Mouse (Mus musculus) CH12.LX (cell line): Measurements from ENCODE around the gene Actrt2. TPM values are rescaled to one million over a fixed set of nuclear protein-coding genes. Genes with fewer than 3 reads are reported as not detected.

Source experiments
- DNase-seq: peaks from one replicate; pipeline ENCODE4 v3.0.0-alpha.2; 2013; ENCODE audit errors: extremely low read depth
- H3K27ac ChIP-seq: 2 replicates; pipeline ENCODE4 v1.5.1; 2012; ENCODE audit warnings: low read depth, mild to moderate bottlenecking, control low read depth, moderate library complexity; ENCODE audit not compliant: insufficient read depth
- H3K27me3 ChIP-seq: replicated peaks from 2 replicates; pipeline ENCODE3; 2012; ENCODE audit warnings: inconsistent platforms
- H3K36me3 ChIP-seq, 2 experiments: replicated peaks in 1 of 2; 2 replicates each; pipeline versions ENCODE3 to v1.6.1; 2012; ENCODE audit warnings: inconsistent platforms in 1 of 2, low read length in 1 of 2, mild to moderate bottlenecking in 1 of 2, mixed read lengths in 1 of 2, moderate library complexity in 1 of 2; ENCODE audit not compliant: control insufficient read depth in 1 of 2, insufficient read depth in 1 of 2
- H3K4me1 ChIP-seq, 2 experiments: 2 replicates each; pipeline ENCODE4 v1.6.1; 2012; ENCODE audit warnings: inconsistent platforms in 1 of 2, moderate library complexity in 1 of 2; ENCODE audit not compliant: insufficient read depth in 2 of 2, control insufficient read depth in 1 of 2
- H3K4me2 ChIP-seq: 2 replicates; pipeline ENCODE4 v1.6.1; 2012; ENCODE audit warnings: low read depth, mild to moderate bottlenecking, control low read depth; ENCODE audit not compliant: poor library complexity, insufficient read depth, severe bottlenecking
- H3K4me3 ChIP-seq, 3 experiments: fragments of 150-350 bp in 1 of 3; sonication (generic) in 1 of 3; replicated peaks in 1 of 3; 2 replicates each; pipeline versions ENCODE3 to v1.5.1; 2011 to 2012; ENCODE audit warnings: low read depth in 2 of 3, low read length in 2 of 3, mild to moderate bottlenecking in 2 of 3, moderate library complexity in 2 of 3, control low read depth in 1 of 3, improper control_type of control experiment in 1 of 3, inconsistent platforms in 1 of 3, mixed read lengths in 1 of 3; ENCODE audit not compliant: poor library complexity in 1 of 3
- H3K79me2 ChIP-seq: replicated peaks from 2 replicates; pipeline ENCODE4 v1.6.1; 2012; ENCODE audit warnings: mild to moderate bottlenecking, moderate library complexity; ENCODE audit not compliant: control insufficient read depth, poor library complexity, insufficient read depth, severe bottlenecking; ENCODE audit errors: extremely low read depth
- H3K9ac ChIP-seq: 2 replicates; pipeline ENCODE4 v1.6.1; 2012; ENCODE audit warnings: low read depth, mild to moderate bottlenecking, control low read depth, moderate library complexity; ENCODE audit not compliant: insufficient read depth
- H3K9me3 ChIP-seq: replicated peaks from 2 replicates; pipeline ENCODE3; 2012; ENCODE audit warnings: low read length, inconsistent platforms, mixed read lengths
- CHD1 ChIP-seq: IDR thresholded peaks from 2 replicates; pipeline ENCODE4 v1.6.1; 2012; ENCODE audit warnings: low read depth, low read length, improper control_type of control experiment, inconsistent platforms
- GABPA ChIP-seq: IDR thresholded peaks from 2 replicates; pipeline ENCODE4 v1.6.1; 2012; ENCODE audit warnings: low read depth, low read length, improper control_type of control experiment, inconsistent platforms; ENCODE audit not compliant: insufficient replicate concordance
- HCFC1 ChIP-seq: IDR thresholded peaks from 2 replicates; pipeline ENCODE4 v1.6.1; 2012; ENCODE audit warnings: low read depth, mild to moderate bottlenecking, inconsistent platforms, low read length, improper control_type of control experiment
- IRF4 ChIP-seq: IDR thresholded peaks from 2 replicates; pipeline ENCODE4 v1.6.1; 2014; ENCODE audit warnings: low read depth, mild to moderate bottlenecking, inconsistent platforms, low read length, improper control_type of control experiment
- JUND ChIP-seq: conservative IDR thresholded peaks from 2 replicates; pipeline ENCODE4 v1.6.1; 2011; ENCODE audit warnings: low read depth, low read length, improper control_type of control experiment
- KAT2A ChIP-seq: IDR thresholded peaks from 2 replicates; pipeline ENCODE4 v1.6.1; 2012; ENCODE audit warnings: low read length, improper control_type of control experiment, inconsistent platforms; ENCODE audit not compliant: insufficient replicate concordance
- MAFK ChIP-seq: IDR thresholded peaks from 2 replicates; pipeline ENCODE4 v1.6.1; 2011; ENCODE audit warnings: low read length, improper control_type of control experiment; ENCODE audit not compliant: insufficient replicate concordance
- MAX ChIP-seq: IDR thresholded peaks from 2 replicates; pipeline ENCODE4 v1.6.1; 2011; ENCODE audit warnings: low read length, improper control_type of control experiment
- MXI1 ChIP-seq: IDR thresholded peaks from 2 replicates; pipeline ENCODE4 v1.6.1; 2011; ENCODE audit warnings: mild to moderate bottlenecking, low read depth, low read length, improper control_type of control experiment
- MYC ChIP-seq: IDR thresholded peaks from 2 replicates; pipeline ENCODE4 v1.6.1; 2011; ENCODE audit warnings: low read depth, mild to moderate bottlenecking, improper control_type of control experiment, low read length
- PAX5 ChIP-seq: IDR thresholded peaks from 2 replicates; pipeline ENCODE4 v1.6.1; 2012; ENCODE audit warnings: low read length, inconsistent platforms, mixed read lengths
- POLR2A ChIP-seq: IDR thresholded peaks from 2 replicates; pipeline ENCODE4 v1.6.1; 2011; ENCODE audit warnings: low read depth, mild to moderate bottlenecking, improper control_type of control experiment, low read length
- POLR2AphosphoS2 ChIP-seq: IDR thresholded peaks from 2 replicates; pipeline ENCODE4 v1.6.1; 2011; ENCODE audit warnings: low read depth, low read length, improper control_type of control experiment
- SIN3A ChIP-seq: IDR thresholded peaks from 2 replicates; pipeline ENCODE4 v1.6.1; 2012; ENCODE audit warnings: low read length, improper control_type of control experiment, inconsistent platforms
- TBP ChIP-seq: conservative IDR thresholded peaks from 2 replicates; pipeline ENCODE4 v1.6.1; 2011; ENCODE audit warnings: low read depth, low read length, improper control_type of control experiment
- UBTF ChIP-seq: IDR thresholded peaks from 2 replicates; pipeline ENCODE4 v1.6.1; 2012; ENCODE audit warnings: low read depth, mild to moderate bottlenecking, inconsistent platforms, low read length, improper control_type of control experiment, moderate library complexity
- USF1 ChIP-seq: IDR thresholded peaks from 2 replicates; pipeline ENCODE4 v1.6.1; 2014; ENCODE audit warnings: low read depth, mild to moderate bottlenecking, inconsistent platforms, low read length, improper control_type of control experiment
- USF2 ChIP-seq: conservative IDR thresholded peaks from 2 replicates; pipeline ENCODE4 v1.6.1; 2011; ENCODE audit warnings: low read depth, low read length, improper control_type of control experiment
- ZKSCAN1 ChIP-seq: IDR thresholded peaks from 2 replicates; pipeline ENCODE4 v1.6.1; 2012; ENCODE audit warnings: low read depth, inconsistent platforms, low read length, improper control_type of control experiment, borderline replicate concordance
- dilution Hi-C: fragments of 300-500 bp; cut with MboI; formaldehyde crosslinking; loops from 2 replicates; pipeline ENCODE4 v1.14.3; 2020; ENCODE audit warnings: low sequenced_read_pairs; ENCODE audit not compliant: extremely low pct_unique_long_range_greater_than_20kb, extremely low pct_ligation_motif_present
- in situ Hi-C: fragments of 300-500 bp; cut with MboI; formaldehyde crosslinking; loops from 3 replicates; pipeline ENCODE4 v1.14.3; 2019; ENCODE audit warnings: low sequenced_read_pairs, low pct_ligation_motif_present, low pct_unique_long_range_greater_than_20kb, mixed read lengths
- polyA plus RNA-seq: library from polyadenylated mRNA; unstranded; fragments of >175 nt; gene quantifications from 2 replicates; pipeline ENCODE4 v1.2.1, GENCODE M21; 2012; ENCODE audit warnings: low read depth; ENCODE audit not compliant: insufficient read length
- total RNA-seq, 2 experiments: library from RNA; depleted of rRNA; stranded (reverse); fragments of 300-350 nt in 1 of 2; fragments of >200 nt in 1 of 2; gene quantifications; 2 replicates each; pipeline ENCODE4 v1.2.3; 2012 to 2014

Actrt2 gene
- total and polyA plus RNA-seq, 3 experiments, result not detected

DNA sequence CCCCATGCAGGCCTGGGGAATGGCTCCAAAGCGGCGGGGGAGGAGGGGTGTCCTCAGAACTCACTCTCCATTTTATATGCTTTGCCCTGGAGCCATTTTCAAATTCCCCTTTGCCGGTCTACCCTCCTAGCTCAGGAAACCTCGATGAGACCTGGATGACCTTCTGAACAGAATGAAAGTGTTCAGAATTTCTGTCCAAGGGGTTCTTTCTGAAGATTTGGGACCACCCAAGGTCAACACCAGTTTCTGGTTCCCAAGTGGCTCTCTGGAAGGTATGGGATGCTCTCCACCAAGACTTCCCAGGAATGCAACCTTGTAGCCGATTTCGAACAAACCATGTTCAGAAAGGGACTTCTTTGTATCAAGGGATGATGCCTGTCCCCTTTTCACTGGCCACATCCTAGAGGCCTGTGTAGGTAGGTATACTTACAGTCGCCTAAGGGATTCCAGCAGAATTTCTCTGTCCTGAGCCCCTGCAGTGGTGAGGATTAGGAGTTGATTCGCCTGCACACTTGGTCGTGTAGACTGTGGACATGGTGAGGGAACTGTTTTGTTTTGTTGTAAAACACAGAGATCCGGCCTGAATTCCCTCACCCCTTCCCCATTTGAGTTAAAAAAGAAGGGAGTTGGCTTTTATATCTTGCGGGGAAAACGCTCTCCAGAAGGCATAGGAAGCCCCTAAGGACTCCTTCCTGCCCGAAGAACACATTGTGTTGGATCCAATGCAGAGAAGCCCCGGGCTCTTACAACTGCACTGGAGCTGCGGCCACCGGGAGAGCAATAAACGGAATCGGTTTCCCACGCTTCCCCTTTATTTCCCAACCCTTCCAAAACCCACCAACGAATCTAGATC, 27.0 kb downstream of the Actrt2 start:
- Histone ChIP-seq H3K4me2 (no peak overlapping the region), H3K9ac (no peak overlapping the region), H3K36me3 (no peaks in the 10 kb centered on the region), H3K79me2 (no peaks in the 10 kb centered on the region)
- in situ Hi-C loops, result no loop called here
- DNase-seq, result no peak
- no peak for TF ChIP-seq IRF4
- TF ChIP-seq TBP, result no peak
- no peak for TF ChIP-seq HCFC1
- TF ChIP-seq UBTF, result no peak
- no peak for TF ChIP-seq POLR2AphosphoS2
- no peak for TF ChIP-seq PAX5
- TF ChIP-seq CHD1, result no peak
- TF ChIP-seq GABPA, result no peak
- no peak for TF ChIP-seq MAX
- TF ChIP-seq, all 38 proteins: peak for 0
- dilution Hi-C loops, result no loop called here
- Histone ChIP-seq H3K27ac (no peak overlapping the region), H3K4me3 (no peak overlapping the region), H3K9me3 (peaks cover 85% of the 10 kb centered on the region), H3K27me3 (no peaks in the 10 kb centered on the region), H3K4me1 (no peaks in the 10 kb centered on the region)

DNA sequence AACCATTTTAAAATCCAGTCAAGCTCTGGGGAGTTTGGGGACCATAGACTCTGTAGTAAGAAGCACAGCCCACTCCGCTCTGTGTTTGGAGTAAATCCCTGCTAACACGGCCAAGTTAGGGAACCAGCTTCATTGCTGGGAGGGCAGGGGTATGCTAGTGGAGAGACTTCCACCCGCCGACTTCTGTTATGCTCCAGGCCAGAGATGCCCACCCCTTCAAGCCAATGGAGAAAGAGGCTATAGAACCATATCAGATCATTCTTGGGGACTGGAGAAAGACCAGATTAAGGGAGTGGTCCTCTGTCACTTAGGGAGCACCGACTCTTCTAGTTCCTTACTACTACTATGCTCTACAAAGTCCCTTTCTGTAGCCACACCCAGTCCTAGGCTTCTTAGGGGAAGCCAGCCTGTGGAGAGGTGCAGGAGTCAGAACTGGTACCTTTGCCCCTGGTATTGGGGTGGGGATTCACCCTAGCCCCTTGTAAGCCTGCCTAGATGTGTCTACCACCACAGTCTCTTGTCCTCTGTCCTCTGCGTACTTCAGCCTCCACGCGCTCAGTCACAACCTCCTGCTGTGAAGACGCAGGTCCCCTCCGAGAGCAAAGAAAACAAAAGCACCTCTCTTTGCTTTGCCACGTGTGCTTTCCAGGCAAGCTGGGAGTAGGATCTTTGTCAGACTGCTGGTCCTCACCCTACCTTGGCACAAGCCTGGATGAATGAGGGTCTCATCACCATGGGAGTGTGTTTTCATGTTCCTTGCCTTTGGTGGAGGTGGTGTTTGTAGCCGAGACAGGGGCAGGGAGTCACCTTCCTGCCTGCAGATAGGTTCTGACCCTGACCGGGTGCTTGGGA, 27.9 kb downstream of the Actrt2 start:
- DNase-seq, result no peak
- Histone ChIP-seq H3K27me3 (no peaks in the 10 kb centered on the region), H3K4me3 (no peak overlapping the region), H3K79me2 (no peaks in the 10 kb centered on the region), H3K9ac (no peak overlapping the region), H3K27ac (no peak overlapping the region), H3K4me2 (no peak overlapping the region), H3K36me3 (no peaks in the 10 kb centered on the region), H3K9me3 (peaks cover 88% of the 10 kb centered on the region), H3K4me1 (no peaks in the 10 kb centered on the region)
- in situ Hi-C loops (no loop called here), dilution Hi-C loops (no loop called here)
- TF ChIP-seq MAX (no peak), MAFK (no peak), MYC (no peak), JUND (no peak), UBTF (no peak), USF2 (no peak), SIN3A (no peak), ZKSCAN1 (no peak), MXI1 (no peak), PAX5 (no peak), CHD1 (no peak), POLR2A (no peak), USF1 (no peak), KAT2A (no peak)
